Comparison of ENCODE assay signal across 8 mouse cellular contexts in the genomic region with DNA sequence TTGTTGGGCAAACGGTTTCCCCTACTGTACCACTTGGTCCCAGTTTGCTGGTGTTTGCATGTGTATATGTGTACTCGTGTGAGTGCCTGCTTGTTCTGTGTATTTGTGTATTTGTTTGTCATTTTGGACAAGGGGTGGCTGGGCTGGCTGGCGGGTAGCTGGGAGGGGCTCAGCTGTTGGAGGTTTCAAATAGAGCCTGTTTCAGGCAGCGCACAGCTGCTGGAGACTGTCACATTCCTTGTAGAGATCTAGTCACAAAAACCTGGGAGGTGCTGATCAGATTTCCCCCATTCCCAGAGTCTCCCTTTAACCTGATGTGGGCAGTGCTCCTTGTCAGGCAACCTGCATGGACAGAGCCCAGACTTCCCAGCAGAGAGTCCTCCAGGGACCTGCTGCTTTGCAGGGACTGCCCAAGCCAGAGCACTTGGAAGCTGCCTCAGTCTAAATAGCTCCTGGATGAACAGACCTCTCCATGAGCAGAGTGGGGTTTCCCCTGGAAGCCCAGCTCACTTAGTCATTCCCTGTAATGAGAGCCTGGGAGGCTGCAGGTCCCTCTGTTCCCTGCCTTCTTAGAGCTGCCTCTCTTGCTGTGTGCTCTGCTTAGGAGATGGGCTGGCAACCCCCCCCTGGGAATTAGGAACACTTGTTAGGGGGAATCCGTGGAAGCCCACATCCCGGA. TPM values are rescaled to one million over a fixed set of nuclear protein-coding genes. Genes with fewer than 3 reads are reported as not detected.
DNase-seq lines count a peak whose midpoint lies in the region; ATAC-seq and TF ChIP-seq lines count a peak whose summit lies in the region.

No protein-coding gene starts in this region.

- TF ChIP-seq POLR2A in kidney, adult 2 months (IDR thresholded peaks at IDR 0.05; ENCODE audit: low read depth, low read length) = no peak
- no peak for TF ChIP-seq POLR2A in myocyte (IDR thresholded peaks at IDR 0.05; ENCODE audit: insufficient read length, low read depth)

- DNase-seq in kidney, postnatal 0 days (ENCODE audit: low spot score) = peak; percentile 38
- DNase-seq in kidney, adult 2 months = no peak
- peak; percentile 75 for DNase-seq in fibroblast of lung, adult 2 months (ENCODE audit: low read depth)
- peak; percentile 15 for DNase-seq in hindbrain, embryonic 10.5 days (ENCODE audit: low spot score)
- DNase-seq in cerebellum, postnatal 10 days = no peak
- DNase-seq in thymus, adult 18-20 months = no peak

- no peaks in the 10 kb centered on the region for H3K36me3 ChIP-seq in kidney, postnatal 0 days (ENCODE audit: insufficient read depth, low read length)
- H3K36me3 ChIP-seq in kidney, adult 2 months (ENCODE audit: control insufficient read depth, insufficient read depth, low read length) = no peaks in the 10 kb centered on the region
- H3K36me3 ChIP-seq in hindbrain, embryonic 10.5 days = no peaks in the 10 kb centered on the region
- H3K36me3 ChIP-seq in myocyte (ENCODE audit: control insufficient read depth, insufficient read depth) = no peaks in the 10 kb centered on the region

- no peak for TF ChIP-seq CTCF in kidney, postnatal 0 days (IDR thresholded peaks at IDR 0.05; ENCODE audit: low read depth)
- no peak for TF ChIP-seq CTCF in kidney, adult 2 months (conservative IDR thresholded peaks at IDR 0.05; ENCODE audit: insufficient read depth, insufficient read length, low read depth, low read length)

- peak overlapping the region; percentile 84 for H3K4me2 ChIP-seq in kidney, postnatal 0 days (ENCODE audit: low read length)
- peak overlapping the region; percentile 54 for H3K4me2 ChIP-seq in myocyte (ENCODE audit: low read depth)

- WGBS in kidney, postnatal 0 days = 41% methylated on average over 6 of the region's 6 CpGs
- WGBS in kidney, adult 2 months = 31% methylated on average over 6 of the region's 6 CpGs
- WGBS in hindbrain, embryonic 10.5 days = 37% methylated on average over 6 of the region's 6 CpGs

- H3K9ac ChIP-seq in kidney, postnatal 0 days (ENCODE audit: low read depth, low read length) = no peak overlapping the region

- no peaks in the 10 kb centered on the region for H3K79me2 ChIP-seq in myocyte (ENCODE audit: control insufficient read depth, insufficient read depth)

- no peaks in the 10 kb centered on the region for H3K9me3 ChIP-seq in kidney, postnatal 0 days (replicated peaks; ENCODE audit: low read length)
- no peaks in the 10 kb centered on the region for H3K9me3 ChIP-seq in hindbrain, embryonic 10.5 days

- no peak overlapping the region for H3K27ac ChIP-seq in kidney, postnatal 0 days
- no peak overlapping the region for H3K27ac ChIP-seq in kidney, adult 2 months (ENCODE audit: insufficient read depth, low read depth, low read length)
- 0 out of 2 replicates have a peak overlapping the region, but pooled peaks have one; percentile 41 for H3K27ac ChIP-seq in hindbrain, embryonic 10.5 days

- H3K4me1 ChIP-seq in kidney, postnatal 0 days (replicated peaks; ENCODE audit: insufficient read depth, low read length) = peaks cover 23% of the 10 kb centered on the region; the same call in 1 of the 2 replicates
- no peaks in the 10 kb centered on the region for H3K4me1 ChIP-seq in kidney, adult 2 months (ENCODE audit: control insufficient read depth, insufficient read depth, low read length)
- peaks cover 47% of the 10 kb centered on the region for H3K4me1 ChIP-seq in hindbrain, embryonic 10.5 days (replicated peaks)

- no peak overlapping the region for H3ac ChIP-seq in myocyte (ENCODE audit: control insufficient read depth, insufficient read length)

- ATAC-seq in kidney, postnatal 0 days (replicated peaks; ENCODE audit: low FRiP score, low read depth) = no peak
- ATAC-seq in inflammation-experienced regulatory T-cells, adult 6 months = no peak

- no peak overlapping the region for H3K4me3 ChIP-seq in kidney, postnatal 0 days (replicated peaks; ENCODE audit: low read depth, low read length)
- no peak overlapping the region for H3K4me3 ChIP-seq in kidney, adult 2 months (ENCODE audit: insufficient read depth, low read depth, low read length)
- H3K4me3 ChIP-seq in hindbrain, embryonic 10.5 days = peak overlapping the region; percentile 66
- H3K4me3 ChIP-seq in myocyte = peak overlapping the region; percentile 0

- H3K27me3 ChIP-seq in kidney, postnatal 0 days (ENCODE audit: insufficient read depth, low read length) = no peaks in the 10 kb centered on the region; the same call in 1 of the 2 replicates
- H3K27me3 ChIP-seq in kidney, adult 2 months (replicated peaks; ENCODE audit: control insufficient read depth, insufficient read depth, low read length) = no peaks in the 10 kb centered on the region
- peaks cover 44% of the 10 kb centered on the region for H3K27me3 ChIP-seq in hindbrain, embryonic 10.5 days (ENCODE audit: insufficient read depth, poor library complexity, severe bottlenecking)
- peaks cover 35% of the 10 kb centered on the region for H3K27me3 ChIP-seq in myocyte (ENCODE audit: control insufficient read depth, insufficient read depth, insufficient read length)

TF ChIP-seq in myocyte, 11 proteins besides CTCF, POLR2A, EP300 and RAD21:
- peak in 2 of 3 experiments; percentile 82 to 87 for TF ChIP-seq MYOG (IDR thresholded peaks at IDR 0.05; ENCODE audit: control insufficient read depth in 1 of 3, insufficient read depth in 1 of 3, insufficient read length in 2 of 3, low read depth in 2 of 3)
- no peak for TF ChIP-seq E2F4 (IDR thresholded peaks at IDR 0.05; ENCODE audit: insufficient read depth)
- peak; percentile 38 for TF ChIP-seq TCF12 (IDR thresholded peaks at IDR 0.05; ENCODE audit: insufficient read depth, poor library complexity, severe bottlenecking)
- TF ChIP-seq TCF3 (IDR thresholded peaks at IDR 0.05; ENCODE audit: insufficient read length, low read depth) = peak; percentile 28
- peak; percentile 82 to 87 (median 82) for TF ChIP-seq MYOD1 (IDR thresholded peaks at IDR 0.05; ENCODE audit: control insufficient read depth in 1 of 3, insufficient read length in 2 of 3, low read depth in 2 of 3)
TF ChIP-seq in myocyte: peak in this region for 4.

RNA-seq across cellular contexts. Expression of a gene that starts 2.6 kb away (rescaled TPM):
- 1.4 and 1.6 TPM in 2 replicates for polyA plus RNA-seq in kidney, postnatal 0 days (2015; fragmentation: Nextera tagmentation; extraction: Ambion mirVana)
- polyA plus RNA-seq in kidney, adult 2 months (2012; rRNA removed) = 1.3 TPM in 2 replicates
- 1.2 TPM in 2 replicates for polyA plus RNA-seq in hindbrain, embryonic 10.5 days (2016; fragmentation: Nextera tagmentation; extraction: Ambion mirVana)
- 0.68 TPM for polyA plus RNA-seq in myocyte (2012; fragmentation: generic; extraction: Trizol)
- polyA plus RNA-seq in inflammation-experienced regulatory T-cells, adult 6 months (2017; shearing (Covaris generic)) = not detected

Comparison
In these comparisons a context has a peak if more than half of its experiments do, and no peak if none do; other contexts are left out.
1. DNase-seq: peak in kidney, postnatal 0 days (single experiment), fibroblast of lung, adult 2 months (single experiment) and hindbrain, embryonic 10.5 days (single experiment); none in kidney, adult 2 months (single experiment), cerebellum, postnatal 10 days (0 of 2) and thymus, adult 18-20 months (0 of 2).
2. H3K4me3 ChIP-seq: peak in hindbrain, embryonic 10.5 days (single experiment) and myocyte (single experiment); none in kidney, postnatal 0 days (single experiment) and kidney, adult 2 months (single experiment).